Mouse (Mus musculus) bone marrow macrophage, adult 2 months (primary cell): Measurements from ENCODE around the gene Tnfrsf25.

Source experiments
- CTCF ChIP-seq: IDR thresholded peaks from 2 replicates; pipeline ENCODE4 v1.5.1; 2012; ENCODE audit warnings: low read depth, mild to moderate bottlenecking, low read length, moderate library complexity
- POLR2A ChIP-seq: IDR thresholded peaks from 2 replicates; pipeline ENCODE4 v1.6.1; 2012; ENCODE audit warnings: mild to moderate bottlenecking, low read depth, low read length, borderline replicate concordance

DNA sequence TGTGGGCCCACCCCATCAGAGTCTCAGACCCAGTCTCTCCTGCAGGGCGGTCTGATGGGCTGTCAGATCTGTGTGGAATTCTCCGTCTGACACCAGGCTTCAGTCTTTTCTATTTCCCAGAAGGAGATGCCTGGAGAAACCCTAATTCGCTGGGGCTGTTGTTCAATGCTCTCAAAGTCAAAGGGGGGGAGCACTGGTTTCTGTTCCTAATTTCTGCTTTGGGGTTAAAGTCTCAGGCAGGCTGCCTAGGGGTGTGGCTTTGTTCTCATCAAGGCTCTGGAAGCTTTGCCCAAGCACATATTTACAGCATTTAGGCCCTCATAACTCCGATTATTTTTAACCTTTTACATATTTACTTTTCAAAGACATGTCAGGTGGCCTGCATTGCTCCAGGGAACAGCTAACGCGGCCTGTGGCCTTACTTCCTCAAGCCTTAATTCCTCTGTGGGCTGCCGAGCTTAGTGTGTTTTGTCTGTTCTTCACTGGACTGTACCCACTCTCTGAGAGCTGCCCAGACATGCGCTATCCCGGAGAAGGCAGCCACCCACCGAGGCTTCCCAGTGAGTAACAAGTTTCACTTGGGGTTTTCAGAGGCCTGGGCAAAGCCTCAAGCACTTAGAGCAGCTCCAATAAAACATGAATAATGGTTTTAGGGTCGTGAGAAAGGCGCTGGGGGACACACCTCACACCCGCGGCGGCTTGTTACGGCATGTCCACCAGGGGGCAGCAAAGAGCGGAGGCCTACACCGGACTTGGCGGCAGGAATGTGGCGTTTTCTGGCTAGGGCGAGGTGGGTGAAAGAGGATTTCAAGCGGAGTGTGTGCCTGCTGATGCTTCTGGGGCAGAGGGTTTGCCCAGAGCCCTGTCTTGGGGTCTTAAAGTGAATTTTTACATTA is 49.5 kb downstream of the Tnfrsf25 start:
- TF ChIP-seq POLR2A (no peak), CTCF (peak; percentile 98)
